Mouse (Mus musculus): Measurements from ENCODE around the gene A430089I19Rik. TPM values are rescaled to one million over a fixed set of nuclear protein-coding genes. Genes with fewer than 3 reads are reported as not detected.
"Not testable (repeated sequence)": the region's sequence is repeated elsewhere in the genome, so short reads cannot be mapped to it uniquely, and the experiment has no call there.

A430089I19Rik gene
- total RNA-seq (2021) = not detected
- long read RNA-seq, experiment 1 = 0 reads
- long read RNA-seq, experiment 2 = 0 reads

GRCm38 (mm10) chr5:94306696-94307095, at the start of gene A430089I19Rik:
TSS of gene A430089I19Rik (minus strand) at chr5:94306796.
- DNase-seq = not testable (repeated sequence)

GRCm38 (mm10) chr5:94339449-94339848, 32.9 kb upstream of the A430089I19Rik start, which contains the start of gene AA792892:
TSS of gene AA792892 (plus strand) at chr5:94339749.
- not testable (repeated sequence) for DNase-seq

GRCm38 (mm10) chr5:94314135-94314534, 7.5 kb upstream of the A430089I19Rik start, which contains the start of gene Gm6502:
TSS of gene Gm6502 (plus strand) at chr5:94314435.
- not testable (repeated sequence) for DNase-seq

Other genes starting within 250 kb of the A430089I19Rik start
- gene BC061212, start 236.3 kb downstream of the A430089I19Rik start, total RNA-seq (2021) = not detected
- not detected for gene Gm6351, start 230.4 kb downstream of the A430089I19Rik start, total RNA-seq (2021)
- gene Gm3106, start 88.8 kb downstream of the A430089I19Rik start, total RNA-seq (2021) = not detected
- gene Gm6502, start 7.6 kb upstream of the A430089I19Rik start, total RNA-seq (2021) = not detected
- gene AA792892, start 33.0 kb upstream of the A430089I19Rik start, total RNA-seq (2021) = not detected
- gene Gm7682, start 139.0 kb upstream of the A430089I19Rik start, total RNA-seq (2021) = not detected
- gene Gm3139, start 219.5 kb upstream of the A430089I19Rik start, total RNA-seq (2021) = not detected

All from adrenal gland, postnatal 10 days (tissue).